Mouse (Mus musculus): ENCODE results near the gene Fam162a.

DNA sequence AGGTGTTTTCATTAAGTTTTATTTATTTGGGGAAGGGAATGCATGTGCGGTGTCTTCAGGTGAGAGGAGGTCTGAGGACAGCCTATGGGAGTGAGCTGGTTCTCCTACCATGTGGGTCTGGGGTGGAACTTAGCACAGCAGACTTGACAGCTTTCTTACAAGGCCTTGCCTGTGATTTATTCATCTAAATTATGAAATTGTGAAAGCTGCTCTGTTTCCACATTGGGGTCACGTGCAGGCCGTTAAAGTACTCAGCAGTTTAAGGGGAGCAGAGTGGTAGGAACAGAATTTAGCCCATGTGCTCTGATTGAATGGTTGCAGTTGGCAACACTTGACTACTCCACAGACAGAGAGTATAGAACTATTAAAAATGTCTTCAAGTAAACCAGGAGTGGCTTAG is 8.5 kb upstream of the Fam162a start:
- TF ChIP-seq CTCF (IDR thresholded peaks at IDR 0.05; ENCODE audit: low read depth, low read length) (no peak), POLR2AphosphoS5 (IDR thresholded peaks at IDR 0.05; ENCODE audit: insufficient replicate concordance, low read depth, low read length) (no peak), GATA2 (IDR thresholded peaks at IDR 0.05; ENCODE audit: borderline replicate concordance, low read depth, low read length) (no peak)

All from G1E (cell line).